Mouse (Mus musculus) common myeloid progenitor, adult 5-6 weeks (primary cell): ENCODE results near the gene Dclk1. TPM values are rescaled to one million over a fixed set of nuclear protein-coding genes. Genes with fewer than 3 reads are reported as not detected.
A peak's percentile ranks its signal among the peaks of the same experiment; 100 is the strongest.

Experiments used
- ATAC-seq: replicated peaks from 2 replicates; pipeline ENCODE4 v1.8.0; 2016; ENCODE audit warnings: low read depth, mild to moderate bottlenecking, moderate TSS enrichment, inconsistent platforms; ENCODE audit not compliant: poor library complexity, severe bottlenecking
- total RNA-seq: library from RNA; stranded (forward); fragments of 200-1000, 187-1606 nt; gene quantifications from 2 replicates; pipeline ENCODE4 v1.2.3, GENCODE M21; 2017

The Dclk1 gene
- total RNA-seq, 1 experiment from 2014 or later: not detected

DNA sequence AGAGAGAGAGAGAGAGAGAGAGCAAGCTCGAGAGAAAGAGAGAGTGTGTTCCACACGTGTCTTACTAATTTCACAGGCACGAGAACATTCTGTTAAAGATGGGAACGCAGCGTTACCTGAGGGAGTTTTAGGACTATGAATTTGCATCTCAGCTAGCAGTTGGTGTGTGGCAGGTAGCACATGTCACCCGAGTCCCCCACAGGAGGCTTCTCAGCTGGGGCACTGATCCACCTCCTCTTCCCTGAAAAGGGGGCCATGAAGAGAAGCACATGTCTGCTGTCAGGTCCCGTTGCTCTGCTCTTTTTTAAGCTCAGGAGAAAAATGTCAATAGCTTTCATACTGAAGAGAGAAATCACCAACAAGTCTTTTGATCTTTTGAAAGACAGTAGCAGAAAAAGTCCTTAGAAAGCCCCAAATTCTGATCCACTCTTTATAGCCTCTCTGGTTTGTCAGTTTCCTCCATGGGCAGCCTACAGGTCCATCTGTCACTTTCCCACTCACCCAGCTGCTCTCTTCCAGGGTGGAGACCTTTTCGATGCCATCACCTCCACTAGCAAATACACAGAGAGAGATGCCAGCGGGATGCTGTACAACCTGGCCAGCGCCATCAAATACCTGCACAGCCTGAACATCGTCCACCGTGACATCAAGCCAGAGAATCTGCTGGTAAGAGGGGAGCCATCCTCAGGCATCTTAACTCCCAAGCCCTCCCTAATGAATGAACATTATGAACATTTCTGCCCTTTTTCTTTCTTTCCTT, 247.2 kb downstream of the Dclk1 start:
- ATAC-seq: no peak

DNA sequence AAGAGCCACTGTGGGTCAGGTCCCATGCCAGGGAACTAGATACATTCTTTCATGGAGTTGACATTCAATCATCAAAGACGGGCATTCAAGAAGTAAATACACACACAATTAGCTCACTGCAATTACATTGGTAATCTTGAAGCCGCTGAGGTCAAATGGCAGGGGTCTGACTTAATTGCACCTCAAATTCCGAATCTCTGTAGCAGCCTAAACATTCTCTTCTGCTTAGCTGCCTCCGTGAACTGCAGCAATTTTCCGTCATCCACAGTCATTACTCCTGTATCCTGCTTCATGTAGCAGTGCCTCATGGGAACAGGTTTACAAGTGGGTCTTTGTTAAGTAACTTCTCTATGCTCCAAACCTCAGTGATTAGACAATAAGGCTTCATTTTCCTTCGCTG, 249.9 kb downstream of the Dclk1 start:
- ATAC-seq: no peak

DNA sequence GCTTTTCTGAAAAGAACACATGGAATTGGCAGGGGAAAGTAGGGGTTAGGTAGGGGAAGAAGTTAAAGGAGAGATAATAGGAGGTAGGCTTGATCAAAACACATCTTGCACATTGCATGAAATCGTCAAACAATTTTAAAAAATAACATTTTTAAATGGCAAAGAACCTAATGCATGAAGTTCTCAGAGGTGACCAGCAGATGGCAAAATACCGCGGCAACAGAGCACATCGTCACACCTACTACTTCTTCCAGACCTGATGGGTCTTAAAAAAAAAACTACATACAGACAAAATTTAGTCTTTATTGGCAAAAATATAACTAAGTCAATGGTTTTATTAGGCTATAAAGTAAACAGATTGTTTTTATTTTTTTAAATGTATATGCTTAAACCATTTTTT, 252.2 kb downstream of the Dclk1 start:
- ATAC-seq: peak; percentile 69; the same call in 1 of the 2 replicates

DNA sequence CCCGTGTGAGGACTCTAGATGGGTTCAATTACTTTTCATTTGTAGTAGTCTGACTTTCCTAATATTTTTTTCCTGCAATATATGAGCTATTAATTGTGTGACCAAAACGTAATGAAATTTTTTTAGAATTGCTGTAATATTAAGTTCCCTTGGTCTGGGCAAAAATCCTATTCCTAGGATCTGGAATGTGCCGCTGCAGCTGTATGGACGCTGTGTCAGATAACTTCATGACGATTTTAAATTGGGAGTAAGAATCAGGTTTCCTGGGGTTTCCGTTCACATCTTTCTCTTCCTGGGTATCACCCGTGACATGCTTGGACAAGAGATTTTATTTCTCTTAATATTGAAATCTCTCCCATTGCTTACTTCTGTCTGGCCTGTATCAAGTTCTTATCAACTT, 253.1 kb downstream of the Dclk1 start:
- no peak for ATAC-seq

DNA sequence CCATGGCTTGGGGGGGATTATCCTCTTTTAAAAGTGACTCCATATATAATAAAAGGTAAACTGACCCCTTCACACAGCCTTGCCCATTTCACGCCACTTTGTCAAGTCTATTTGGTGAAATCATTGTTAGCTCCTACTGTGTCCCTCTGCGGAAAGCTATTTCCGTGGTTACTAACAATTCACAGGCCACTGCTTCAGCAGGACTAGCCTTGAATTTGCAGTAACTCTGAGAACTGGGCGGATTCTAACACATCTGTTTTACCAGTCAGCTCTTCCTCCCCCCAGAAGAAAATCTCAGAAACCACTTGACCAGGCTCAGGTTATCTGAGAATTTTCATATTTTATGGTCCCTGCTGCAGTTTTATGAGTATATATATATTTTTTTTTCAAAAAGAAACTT, 253.7 kb downstream of the Dclk1 start:
- no peak for ATAC-seq

DNA sequence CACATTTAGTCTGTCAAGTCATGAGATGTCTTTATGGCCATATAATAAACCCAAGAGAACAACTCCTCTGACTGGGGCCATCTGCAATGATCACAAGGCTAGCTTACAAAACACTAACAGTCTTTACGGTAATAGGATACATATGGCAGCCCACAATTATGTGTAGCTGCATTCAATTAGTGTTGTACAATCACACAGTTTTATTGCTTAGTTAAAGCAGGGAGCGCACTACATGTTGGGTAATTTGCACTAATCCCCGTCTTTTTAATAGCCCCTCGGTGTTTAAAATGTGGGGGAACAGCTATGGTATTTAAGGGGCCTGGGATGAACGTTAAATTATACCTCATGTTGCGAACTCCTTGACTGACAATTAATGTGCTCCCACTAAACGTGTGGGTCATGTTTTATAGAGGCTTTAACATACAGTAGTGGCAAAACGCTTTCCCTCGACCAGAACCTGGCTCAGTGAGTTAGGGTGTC, 254.3 kb downstream of the Dclk1 start:
- ATAC-seq: no peak

DNA sequence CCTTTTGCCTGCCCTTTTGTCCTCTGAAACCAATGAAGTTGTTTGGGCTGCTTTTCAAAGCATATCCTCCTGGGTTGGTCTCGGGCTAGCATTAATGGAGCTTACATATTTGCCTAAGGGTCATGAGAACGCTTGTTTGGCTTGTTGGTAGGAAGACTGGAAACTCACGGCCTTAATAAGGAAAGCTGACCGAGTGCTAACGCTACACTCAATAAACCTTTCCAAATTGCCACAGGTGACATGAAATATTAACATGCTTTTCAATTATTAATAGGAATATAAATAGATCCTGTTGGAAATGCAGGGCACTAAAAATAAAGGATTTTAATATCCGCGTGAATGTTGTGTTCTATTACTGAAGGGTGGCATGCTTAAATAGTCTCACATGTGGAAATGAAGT, 257.1 kb downstream of the Dclk1 start:
- ATAC-seq: no peak

DNA sequence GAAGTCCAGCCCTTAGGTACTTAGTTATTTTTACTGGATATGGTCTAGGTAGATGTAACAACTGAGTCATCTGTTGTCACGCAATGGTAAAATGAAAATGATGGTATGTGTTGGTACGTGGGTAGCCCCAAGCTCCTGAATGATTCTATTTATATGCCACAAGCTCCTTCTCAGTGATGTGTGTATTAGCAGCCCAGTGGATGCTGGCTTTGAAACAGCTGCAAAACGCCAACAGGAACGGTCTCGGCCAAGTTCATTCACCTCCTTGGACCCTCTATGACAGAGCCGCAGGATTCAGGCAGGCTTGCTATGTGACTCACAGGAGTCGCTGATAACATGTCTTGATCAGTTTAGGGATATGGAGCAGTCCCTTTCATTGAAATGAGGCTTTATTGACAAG, 268.0 kb downstream of the Dclk1 start:
- no peak for ATAC-seq

DNA sequence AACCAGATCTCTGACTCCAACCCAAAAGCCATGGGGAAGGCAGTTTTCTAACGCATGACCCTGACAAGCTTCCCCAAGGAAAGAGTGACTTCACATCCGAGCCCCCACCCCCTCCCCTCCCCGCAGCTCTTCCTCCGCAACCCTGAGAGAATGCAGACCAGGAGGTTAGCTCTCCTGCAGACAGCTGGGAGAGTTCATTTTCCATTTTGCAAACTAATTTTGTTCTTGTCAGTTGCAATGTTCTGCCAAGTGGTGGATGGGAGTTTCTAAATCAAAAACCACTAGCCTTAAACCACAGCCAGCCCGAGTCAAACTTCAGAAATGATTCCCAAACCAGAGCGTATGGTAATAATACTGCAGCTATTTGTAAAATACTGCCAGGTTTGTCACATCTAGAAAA, 269.5 kb downstream of the Dclk1 start:
- ATAC-seq: no peak; the same call in 1 of the 2 replicates

DNA sequence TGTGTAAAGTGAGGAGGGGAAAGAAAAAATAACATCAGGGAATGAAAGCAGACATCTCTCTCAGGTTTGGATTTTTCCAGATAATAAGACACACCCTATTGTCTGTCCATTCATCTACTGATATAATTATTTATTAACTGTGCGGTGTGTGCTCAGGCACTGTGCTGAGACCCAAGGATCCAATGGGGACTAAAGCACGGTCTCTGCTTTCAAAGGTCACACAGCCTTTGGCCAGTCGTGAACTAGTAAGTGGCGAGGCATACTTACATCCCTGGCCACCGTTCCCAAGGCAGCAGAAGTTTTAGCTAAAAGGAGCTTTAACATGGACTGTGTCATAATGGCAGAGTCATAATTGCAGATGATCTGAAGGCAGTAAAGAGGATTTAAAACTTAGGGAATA, 273.8 kb downstream of the Dclk1 start:
- no peak for ATAC-seq

DNA sequence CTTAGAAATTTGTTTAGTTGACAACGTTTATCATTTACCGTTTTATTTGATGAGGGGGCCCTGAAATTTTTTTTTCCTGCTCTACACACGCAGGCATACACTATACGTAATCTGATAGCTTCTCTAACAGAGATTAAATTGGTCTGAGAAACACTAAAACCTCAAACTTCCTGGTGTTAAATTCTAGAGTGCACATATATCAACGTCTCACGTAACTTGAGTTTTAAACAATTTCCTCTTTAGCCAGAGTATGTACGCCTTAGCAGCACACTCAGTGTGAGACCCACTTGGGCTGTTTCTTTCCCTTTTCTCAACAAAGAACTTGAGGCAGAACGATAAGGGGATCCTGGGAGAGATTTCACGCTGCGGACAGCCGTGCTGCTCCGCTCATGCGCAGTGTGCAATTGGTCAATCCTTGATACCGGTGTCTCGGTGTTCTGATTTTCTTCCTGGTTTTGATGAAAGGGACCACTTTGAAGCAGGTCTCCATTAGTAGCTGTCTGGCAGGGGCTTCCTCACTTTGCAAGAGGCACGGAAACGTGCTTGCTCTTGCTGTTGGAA, 275.4 kb downstream of the Dclk1 start:
- peak; percentile 67 for ATAC-seq

DNA sequence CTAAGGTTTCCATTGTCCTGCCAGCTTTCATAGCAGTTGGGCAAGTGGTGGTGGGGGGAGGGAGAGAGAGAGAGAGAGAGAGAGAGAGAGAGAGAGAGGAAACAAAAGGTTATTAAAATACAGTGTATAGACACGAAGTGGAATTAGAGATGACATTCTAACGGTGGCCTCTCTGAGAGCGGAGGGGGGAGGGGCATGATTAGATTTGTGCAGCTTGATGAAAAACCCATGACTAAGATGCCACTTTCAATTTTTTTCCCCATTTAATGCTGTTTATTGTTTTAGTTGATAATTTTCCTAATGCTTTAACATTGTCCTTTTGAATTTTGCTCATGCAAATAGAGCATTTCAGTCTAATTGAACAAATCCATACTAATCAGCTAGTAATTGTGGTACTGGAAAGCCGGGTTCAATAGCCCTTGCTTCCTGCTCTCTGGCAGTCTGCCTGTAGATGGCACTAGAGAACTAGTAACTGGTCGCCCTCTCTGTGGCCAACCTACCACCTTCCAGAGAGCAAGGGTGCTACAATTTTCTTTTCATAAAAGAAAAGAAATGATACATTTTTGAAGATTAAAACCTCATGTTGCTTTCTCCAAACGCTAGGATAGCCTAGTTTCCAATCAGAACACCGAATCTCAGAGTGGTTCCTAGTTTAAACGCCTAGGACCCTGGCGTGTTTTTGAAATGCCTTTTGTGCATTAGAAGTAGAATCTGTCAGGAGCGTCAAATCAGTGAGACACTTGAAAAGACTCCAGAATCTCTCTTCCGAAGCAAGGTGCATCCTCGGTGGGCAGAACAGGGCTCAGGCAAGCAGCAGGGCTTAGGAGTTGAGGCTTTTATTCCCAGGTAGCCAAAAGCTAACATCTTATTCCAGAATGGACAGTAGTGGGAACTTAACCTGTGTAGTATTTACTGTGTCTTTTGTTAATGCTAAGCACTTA, 278.3 kb downstream of the Dclk1 start:
- ATAC-seq: peak; percentile 91

DNA sequence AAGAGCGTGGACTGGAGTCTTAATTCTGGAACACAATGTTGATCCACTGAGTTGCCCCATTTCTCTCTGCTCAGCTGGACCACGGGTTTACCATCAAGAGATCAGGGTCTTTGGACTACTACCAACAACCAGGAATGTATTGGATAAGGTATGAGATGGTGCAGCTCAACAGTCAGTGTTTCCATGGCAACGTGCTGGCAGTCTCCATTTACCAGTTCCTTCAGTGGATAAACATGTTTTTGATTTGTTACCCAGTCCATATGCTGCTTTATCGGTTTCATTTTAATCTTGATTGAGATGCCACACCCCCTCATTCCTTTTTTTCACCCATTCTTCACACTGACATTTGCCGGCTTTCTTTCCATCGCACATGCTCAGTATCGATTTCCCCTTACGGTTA, 279.6 kb downstream of the Dclk1 start:
- no peak for ATAC-seq

DNA sequence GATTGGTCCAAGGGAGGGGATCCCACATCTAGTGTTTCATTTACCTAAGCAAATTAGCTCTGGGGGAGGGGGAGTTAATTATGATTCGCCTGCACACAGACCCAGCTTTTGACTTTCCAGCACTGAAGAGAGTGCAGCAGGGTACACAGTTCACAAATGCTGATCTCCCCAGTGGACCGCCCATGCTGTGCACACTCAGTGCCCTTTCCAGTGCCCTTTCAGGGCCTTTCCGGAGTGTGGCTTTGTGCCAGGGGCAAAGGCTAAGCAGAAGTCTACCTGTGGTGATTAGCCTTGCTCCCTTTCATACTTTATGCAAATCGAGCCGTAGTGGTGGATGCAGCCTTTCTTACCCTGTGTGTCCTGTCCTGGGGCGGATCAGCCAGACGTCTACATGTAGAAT, 281.1 kb downstream of the Dclk1 start:
- no peak for ATAC-seq

DNA sequence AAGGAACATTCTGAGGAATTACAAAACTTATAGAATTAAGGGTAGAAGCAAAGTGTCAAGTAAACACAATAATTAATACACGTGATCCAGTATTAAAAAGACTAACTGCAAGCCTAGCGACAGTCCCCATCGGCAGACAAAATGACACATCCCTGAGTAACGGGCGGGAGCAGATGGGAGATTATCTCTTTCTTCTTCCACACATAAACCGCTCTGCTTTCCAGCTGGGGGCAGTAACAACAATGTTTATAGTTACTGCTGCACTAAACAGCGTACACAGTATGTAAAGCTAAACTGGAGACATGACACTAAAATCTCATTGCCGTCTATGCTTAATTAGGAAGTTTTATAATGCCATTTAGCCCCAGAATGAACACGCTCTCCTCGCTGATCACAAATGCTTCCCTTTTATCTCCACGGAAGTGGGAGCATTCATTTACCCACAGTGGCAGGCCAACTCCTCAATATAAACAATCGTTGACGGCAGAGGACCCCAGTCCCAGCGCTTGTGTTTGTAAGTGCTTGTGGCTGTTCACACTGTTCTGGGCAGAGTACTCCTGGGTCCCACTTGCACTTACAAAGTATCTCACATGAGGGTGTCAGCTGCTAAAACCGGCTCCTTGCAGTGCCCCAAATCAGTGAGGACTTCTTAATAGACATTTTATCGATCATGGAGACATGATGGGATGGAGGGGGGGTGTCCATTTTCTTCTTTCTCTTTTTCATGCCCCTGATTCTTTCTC, 281.7 kb downstream of the Dclk1 start:
- ATAC-seq: no peak

DNA sequence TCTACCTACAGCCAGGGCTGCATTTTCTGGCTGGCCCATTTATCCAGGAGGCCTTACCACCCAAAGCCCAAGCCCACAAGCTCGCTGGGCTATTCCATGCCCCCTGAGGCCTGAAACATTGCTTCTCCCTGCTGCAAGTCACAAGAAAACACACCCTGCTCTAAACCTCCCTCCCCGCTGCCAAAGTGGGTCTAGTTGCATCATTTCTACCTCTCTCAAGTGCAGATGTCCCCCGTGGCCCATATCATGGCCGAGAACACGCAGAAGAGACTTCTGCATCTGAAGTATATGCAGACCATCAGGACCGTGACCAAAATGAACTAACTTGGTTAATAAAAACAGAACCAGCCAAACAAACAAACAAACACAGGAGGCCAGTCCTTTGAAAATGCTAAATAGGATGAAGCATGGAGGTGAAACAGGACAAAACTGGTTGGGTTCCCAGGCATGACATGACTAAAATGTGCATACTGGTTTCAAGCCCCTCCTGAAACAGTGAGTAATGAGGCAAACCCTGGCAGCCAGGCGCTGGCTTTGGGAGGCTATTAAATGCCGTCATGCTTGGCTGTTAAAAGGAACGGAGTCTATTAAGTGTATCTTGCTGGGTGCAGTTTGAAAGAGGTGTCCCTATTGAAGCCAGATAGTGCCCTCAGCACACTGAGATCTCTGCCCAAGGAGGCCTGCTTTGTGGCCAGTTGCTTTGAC, 282.5 kb downstream of the Dclk1 start:
- no peak for ATAC-seq

DNA sequence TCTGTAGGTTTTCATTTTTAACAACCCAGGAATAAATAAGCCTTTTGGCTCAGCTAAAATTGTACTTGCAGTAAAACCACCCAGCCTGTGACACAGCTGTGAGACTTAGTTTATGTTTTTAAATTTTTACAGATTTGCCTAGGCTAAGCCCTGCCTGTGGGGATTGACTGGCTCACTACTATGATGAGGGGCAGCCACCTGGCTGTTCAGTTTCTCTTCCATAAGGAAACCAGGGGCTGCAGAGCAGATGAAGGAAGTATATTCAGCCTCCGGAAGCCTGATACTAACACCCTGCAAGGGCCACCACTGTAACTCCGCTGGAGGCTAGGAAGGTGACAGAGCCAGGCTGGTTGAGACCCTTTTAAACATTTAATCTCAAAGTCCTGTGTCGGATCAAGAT, 284.3 kb downstream of the Dclk1 start:
- peak; percentile 49 for ATAC-seq

DNA sequence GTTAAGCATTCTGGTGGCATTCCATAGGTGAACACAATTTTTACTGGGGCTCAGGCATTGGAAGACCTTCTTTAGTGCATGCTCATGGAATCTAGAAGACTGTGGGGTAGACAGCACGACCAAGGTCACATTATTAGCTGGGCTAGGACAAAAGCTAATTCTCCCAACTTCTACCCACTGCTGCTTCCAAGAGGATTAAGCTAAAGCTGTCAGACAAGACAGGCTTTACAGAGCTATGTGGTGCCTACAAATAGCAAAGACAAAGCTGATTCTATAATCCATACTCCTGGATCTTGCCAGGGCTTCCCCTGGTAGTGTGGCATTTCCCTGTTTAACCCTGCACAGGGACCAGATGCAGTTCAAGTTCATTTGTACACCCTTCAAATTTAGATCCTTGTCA, 285.4 kb downstream of the Dclk1 start:
- no peak for ATAC-seq

DNA sequence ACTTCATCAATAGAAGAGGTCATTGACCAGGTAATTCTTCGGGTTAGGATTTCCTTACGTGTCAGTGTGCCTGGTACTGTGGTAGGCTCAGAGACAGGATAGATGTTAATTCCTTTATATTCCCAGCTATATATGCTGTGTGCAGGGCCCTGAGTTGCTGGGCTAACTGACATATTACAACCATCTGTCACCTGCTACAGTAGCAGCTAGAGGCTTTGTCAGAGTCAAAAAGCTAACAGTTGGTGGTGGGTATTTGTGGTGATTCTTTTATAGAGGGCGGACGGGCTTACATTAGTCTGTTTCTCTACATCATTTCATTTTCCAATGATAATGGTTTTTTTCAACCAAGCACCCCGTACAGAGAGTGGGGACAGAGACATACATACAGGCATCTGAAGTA, 285.8 kb downstream of the Dclk1 start:
- no peak for ATAC-seq

DNA sequence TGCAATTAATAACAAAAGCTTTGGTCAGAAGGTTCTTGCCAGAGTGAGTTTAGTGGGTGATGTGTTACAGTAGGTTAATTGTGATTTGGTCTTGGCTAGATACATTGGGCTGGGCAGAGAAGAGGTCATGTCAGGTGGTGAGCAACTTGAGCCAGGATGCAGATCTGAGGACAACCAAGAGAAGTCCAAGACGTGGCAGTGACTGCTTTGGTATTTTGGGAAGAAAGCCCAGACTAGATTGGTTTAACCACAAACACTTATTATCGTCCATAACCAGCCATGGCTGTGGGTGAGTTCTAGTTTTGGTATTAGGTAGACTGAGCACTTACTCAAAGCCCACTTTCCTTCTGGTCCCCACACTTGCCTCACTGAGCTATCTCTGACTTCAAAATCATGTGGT, 287.2 kb downstream of the Dclk1 start:
- 0 out of 2 replicates have a peak, but pooled peaks have one; percentile 11 for ATAC-seq
